Mouse (Mus musculus) left cerebral cortex, adult 9 months (tissue): ENCODE measurements at regions not wholly inside any gene's neighbourhood (a gene's known extent, or its start where the extent isn't known, plus 50 kb on each side); places are given as distances from the start of the nearest gene placed in this dataset.

Source experiments
- DNase-seq, 2 experiments: peaks; one replicate each; pipeline ENCODE4 v3.0.0; 2022; ENCODE audit warnings: low spot score in 2 of 2

DNA sequence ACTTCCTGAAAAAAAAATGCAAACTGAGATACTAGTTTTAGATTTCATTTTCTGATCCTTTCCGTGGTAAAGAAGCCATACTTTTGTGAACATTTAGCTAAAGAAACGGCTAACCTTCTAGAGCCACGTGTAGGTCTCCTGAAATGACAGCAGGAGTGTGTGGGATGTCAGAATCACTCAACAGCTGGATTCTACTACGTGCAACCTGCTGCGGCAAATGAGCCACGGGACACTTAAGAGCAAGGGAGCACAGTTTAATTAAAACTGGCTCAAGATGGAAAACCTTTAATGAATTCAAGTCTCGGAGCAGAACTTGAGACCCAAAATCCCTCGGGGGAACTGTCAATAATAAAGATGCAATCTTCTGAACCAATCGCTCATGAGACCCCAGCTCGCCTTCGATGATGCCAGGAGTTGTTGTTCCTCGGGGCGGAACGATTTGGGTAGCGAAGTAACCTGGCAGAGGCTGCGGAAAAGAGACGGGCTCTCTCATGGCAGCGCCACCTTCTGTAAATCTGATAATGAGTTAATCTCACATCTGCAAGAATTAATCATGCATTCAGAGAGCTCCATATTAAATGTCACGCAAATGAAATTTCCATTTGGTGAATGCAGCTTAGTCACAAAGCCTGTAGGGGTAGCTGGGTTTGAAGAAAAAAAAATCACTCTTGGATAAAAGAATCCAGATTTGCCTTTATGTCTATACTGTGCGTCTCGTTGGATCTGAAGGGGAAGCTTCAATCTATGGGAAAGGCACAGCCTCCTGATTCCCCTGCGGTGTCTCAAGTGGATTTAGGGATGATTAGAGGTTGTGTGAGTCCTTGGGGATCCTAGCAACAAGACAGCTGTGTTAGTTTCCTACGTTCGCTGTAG, 90.9 kb upstream of the Krr1 start:
- no peak for DNase-seq

DNA sequence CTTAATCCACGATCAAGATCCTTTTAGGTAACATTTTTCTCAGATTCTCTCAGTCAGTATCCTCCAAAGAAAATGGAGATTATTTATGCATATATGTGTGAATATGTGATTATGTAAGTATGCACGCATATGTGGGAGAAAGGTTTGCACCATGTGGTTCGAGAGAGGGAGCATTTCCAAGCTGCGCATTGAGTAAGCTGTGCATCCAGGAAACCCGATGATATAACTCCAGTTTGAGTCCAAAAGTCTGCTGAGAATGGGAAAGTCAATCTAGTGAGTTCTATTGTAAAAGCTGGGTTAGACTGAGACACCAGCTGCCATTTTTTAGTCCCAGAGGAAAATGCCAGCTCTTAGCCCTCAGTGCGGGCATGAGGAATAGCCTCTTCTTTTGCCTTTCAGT, 89.9 kb upstream of the Krr1 start:
- DNase-seq, result peak in 1 of 2 experiments; percentile 58

DNA sequence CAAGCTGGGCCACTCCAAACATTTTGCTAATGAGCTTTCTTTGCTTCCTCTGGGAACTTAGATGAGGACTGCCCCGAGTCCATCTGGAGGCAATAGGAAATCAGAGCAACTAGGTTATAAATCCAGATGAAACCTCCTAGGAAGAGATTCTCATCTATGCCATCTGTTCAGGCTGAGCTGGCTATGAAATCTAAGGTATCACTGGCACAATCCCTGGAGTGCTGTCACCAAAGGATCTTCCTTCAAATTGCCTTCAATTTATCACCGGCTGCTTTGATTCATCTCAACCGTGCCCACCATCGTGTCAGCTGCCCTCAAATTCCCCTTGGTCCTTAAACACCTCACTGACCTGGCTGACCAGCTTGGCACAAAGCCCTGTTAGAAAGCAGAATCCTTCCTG, 87.8 kb upstream of the Krr1 start:
- DNase-seq, result no peak

DNA sequence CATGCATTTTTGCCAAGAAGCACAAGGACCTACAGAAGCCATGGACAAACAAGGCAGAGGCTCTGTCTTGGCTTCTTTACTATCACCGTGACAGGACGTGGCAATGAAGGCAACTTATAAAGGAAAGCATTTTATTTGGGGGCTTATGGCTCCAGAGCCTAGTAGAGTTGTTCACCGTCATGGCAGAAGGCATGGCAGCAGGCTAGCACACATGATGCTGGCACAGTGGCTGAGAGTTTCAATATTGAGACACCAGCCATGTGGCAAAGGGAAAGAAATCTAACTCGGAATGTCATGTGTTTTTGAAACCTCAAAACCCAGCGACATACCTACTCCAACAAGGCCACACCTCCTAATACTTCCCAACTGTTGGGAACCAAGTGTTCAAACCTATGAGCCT, 83.4 kb upstream of the Krr1 start:
- no peak for DNase-seq

DNA sequence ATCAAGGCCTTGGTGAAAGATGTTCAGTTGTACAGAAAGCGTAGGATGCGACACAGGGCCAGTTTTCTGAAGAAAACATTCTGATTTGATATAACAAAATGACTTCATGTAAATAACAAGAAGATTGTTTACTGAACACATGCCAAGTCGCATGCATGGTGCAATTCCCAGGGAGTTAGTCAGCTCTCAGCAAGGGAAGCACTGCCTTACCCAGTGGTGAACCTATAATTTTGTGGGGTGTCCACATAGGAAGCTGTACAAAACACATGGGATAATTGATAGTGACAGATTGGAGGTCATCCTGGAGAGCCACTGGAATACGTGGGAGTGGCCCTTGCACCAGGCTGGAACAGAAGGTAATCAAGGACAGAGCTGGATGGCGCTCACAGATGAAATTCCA, 79.0 kb upstream of the Krr1 start:
- no peak for DNase-seq

DNA sequence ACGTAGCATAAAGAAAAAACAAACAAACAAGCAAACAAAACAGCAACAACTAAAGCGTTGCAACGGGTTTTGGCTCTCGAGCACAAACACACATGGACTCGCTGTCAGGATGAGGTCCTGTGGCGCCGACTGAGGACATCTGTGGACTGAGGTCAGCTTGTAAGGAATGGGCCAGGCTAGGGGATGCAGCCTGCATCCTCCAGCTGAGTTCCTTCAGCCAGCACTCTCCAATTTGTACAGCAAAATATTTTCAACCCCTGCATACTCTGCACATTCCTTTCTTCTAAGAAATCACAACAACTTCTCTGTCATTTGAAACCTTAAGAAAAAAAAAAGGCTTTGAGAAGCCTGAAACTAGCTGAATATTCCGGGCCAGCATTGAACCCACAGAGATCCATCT, 78.5 kb upstream of the Krr1 start:
- DNase-seq, result no peak

DNA sequence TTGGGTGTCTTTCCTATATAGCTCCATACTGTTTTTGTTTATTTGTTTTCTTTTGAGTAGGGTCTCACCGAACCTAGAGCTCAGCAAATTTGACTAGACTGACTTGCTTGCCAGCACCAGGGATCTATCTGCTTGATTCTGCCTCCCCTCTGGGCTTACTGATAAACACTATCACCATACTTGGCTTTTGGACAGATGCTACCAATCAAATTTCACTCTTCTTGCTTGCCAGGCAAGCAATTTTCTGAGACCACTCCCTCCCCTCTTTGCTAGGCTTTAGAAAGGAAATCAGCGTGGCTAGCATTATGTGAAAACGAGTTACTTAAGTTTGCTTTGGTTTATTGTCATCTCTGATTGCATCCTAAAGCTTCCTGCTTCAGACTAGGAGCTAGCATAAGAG, 75.1 kb upstream of the Krr1 start:
- DNase-seq, result no peak

DNA sequence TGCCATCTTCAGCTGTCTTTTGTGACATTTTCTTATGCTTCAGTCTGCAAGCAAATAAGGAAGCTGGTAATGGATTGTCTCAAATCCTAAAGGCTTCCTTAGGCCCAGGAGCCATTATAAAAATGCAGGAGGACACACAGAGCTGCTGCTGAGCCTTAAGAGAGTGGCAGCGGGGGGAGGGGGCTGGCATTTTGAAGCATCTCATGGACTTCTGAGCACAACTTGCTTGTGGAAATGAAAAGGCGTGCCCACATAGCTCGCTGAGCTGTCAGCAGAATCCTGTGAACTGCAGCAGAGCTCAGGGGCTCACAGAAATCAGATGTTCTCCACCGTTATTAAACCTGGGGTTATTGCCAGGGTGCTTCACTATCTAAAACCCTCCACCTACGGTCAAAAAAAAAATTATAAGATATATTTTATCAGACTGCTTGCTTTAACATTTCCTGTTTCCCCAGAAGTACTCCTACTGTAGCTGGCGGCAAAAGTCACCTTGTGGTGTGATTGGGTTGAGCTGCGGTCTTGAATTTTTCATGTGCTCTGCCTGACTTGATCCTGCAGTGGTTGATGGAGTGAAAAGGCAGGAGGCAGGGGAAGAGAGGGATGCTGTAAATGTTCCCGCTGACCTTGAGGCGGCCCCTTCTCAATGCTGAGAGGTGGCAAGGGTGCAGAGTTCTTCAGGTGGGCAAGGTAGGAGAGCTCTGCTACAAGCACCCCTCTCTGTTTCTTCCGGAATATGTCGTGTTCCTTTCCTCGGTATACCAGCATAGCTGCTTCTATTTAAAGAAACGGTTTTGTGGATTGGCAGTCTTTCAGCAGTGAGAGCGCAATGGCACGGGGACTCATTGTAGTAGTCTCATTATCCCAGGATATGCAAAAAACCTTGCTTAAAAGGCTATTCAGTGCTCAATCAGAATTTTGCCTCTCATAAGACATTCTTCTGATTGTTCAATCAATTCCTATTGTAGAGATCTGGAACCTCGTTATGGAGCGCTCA, 71.4 kb upstream of the Krr1 start:
- peak in 1 of 2 experiments; percentile 20 for DNase-seq

DNA sequence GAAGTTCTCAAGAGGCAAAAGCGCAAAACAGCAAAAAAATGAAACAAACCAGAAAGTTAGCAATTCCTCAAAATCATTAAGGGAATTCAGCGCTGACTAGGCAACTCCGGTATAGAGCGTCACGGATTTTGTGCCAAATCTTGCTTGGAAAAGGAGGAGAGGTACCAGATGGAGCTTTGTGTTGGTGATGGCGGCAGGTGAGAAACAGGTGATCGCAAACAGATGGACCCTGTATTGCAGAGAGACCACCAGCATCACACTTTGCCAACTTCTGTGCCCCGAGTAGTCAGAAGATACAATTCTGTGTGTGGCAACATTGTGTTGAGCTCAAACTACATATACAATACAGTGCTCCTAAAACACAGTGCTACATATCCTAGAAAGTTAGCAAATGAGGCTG, 68.5 kb upstream of the Krr1 start:
- DNase-seq, result no peak

DNA sequence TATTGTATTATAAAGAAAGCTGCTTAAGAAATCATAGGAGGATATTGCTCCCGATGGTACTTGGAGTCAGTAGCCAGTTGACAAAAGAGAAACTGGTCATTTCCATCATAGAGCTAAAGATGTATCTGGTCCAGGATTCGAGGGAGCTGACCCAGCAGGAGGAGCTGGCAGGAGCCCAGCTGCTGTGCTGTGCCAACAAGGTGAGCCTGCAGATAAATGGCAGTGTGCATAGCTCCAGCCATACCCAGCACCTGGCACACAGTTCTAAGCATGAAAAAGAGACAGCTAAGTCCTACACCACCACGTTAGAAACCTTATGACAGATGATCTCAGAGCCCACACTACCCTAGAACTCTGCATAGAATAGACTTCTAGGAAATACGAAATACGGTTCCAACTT, 64.6 kb upstream of the Krr1 start:
- DNase-seq, result no peak

DNA sequence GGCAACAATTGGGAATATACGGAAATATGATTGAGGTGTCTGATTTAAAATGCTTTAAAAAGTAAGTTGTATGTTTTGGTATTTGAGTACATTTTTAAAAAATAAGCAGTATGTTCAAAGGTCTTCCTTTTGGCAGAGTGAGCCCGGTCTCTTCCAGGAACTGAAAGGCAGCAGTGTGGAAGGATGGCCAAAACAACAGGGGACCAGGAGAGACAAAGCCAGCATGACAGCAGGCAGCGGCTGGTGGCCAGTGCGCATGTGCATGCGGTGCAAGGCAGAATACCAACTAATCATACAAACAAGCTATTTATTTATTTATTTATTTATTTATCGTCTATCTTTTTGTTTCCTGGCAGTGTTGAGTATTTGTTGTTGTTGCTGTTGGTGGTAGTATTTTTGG, 59.9 kb upstream of the Krr1 start:
- no peak for DNase-seq

DNA sequence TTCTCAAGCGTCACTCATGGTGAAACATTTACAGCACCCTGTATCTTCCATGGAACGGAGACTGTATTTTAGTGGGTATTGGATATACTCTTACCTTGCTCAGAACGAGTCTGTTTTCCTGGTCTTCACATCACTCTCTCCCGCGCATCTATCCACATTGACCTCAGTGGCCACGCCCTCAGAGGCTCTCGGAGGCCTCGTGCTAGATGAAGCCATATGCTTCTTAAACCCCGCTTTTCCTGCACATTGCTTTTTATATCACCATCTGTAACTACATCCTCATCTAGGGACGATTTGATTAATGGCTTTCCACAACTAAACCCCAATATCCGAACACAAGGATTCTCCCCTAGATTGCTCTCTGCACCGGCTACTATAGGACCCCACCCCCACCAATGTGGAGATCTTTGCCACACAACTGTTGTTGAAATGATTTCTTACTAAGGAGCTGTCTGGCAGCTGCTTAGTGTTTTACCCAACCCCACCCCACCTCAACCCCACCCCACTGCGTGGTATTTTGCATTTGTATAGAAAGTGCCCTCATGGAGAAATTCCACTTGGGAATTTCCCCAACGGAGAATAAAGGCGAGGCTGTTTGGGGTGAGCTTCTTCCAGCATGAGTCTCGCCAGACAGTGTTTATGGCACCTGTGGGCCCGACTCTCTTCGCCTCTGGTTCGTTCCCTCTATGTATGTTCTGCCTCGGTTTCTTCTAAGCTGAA, 59.2 kb upstream of the Krr1 start:
- no peak for DNase-seq

DNA sequence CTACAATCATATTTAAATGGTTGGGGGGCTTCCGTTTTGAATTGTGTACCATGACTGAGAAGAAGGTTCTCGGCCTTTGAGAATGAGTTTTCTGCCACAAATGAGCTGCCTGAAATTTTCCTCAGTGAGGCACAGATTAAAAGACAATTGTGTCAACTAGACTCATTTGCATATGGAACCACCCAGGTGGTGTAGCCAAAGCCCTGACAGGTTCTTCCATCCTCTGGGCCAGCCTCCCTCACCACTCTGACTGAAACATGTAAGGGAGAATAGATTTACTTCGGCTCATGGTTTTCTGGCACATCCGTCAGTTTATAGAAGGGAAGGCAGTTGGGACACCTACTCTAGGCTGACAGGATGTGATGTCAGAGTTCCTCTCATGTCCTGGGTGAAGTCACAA, 58.2 kb upstream of the Krr1 start:
- no peak for DNase-seq

DNA sequence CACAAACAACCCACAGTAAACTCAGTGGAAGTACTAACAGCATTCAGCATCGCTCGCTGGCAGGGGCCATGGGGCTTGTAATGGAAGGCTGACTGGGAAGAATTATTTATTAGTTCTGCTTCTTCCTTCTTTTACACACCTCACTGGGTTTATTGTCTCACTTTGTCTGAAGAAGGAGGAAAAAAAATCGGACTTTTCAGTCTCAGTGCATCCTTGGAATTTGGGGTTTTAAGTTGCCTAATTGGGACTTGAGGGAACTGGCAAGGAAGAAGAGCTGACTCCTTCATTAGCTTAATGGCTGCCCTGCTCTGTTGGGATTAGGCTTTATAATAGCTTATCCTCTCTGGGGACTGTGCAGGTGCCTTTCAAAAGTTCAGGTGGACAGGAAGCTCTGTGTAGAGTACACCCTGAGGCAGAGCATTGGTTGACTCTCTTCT, 54.4 kb upstream of the Krr1 start:
- DNase-seq, result no peak

DNA sequence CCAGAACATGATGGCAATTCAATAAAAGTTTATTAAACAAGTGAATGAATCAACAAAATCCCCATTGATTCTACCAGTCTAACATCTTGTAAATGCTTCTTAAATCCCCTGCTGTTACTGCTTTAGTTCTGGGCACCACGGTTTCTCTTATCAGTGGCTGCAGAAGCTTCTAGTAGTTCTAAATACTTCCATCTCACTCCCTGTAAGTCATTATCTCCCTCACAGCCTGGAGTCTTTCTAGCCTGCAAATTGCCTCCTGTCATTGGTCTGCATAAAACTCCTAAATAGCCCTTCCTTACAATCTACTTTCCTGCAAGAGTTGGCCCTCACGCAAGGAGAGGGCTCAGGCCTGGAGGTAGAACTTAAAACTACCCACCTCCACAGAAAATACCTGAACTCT, 53.0 kb upstream of the Krr1 start:
- no peak for DNase-seq

DNA sequence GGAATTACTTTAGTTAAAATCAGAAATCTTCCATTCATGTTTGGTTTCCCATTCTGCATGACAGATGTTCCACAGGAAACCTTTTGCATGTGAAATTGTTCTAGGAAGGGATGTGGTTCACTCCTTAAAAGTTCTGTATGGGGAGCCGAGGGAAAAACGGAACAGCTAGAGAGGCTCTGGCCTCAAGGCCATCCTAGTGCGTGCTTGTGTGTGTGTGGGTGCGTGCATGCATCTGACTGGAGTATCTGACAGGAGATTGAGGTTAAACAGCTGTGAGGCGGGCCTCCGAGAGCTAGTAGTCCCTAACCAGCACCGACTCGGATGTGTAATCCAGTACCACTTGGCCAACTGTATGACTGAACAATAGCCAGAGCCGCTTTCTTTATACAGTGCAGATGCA, 51.0 kb upstream of the Krr1 start:
- no peak for DNase-seq
